Mouse (Mus musculus) heart, embryonic 14.5 days (tissue): ENCODE data around the gene Plekha7. TPM values are rescaled to one million over a fixed set of nuclear protein-coding genes. Genes with fewer than 3 reads are reported as not detected.
A peak's percentile ranks its signal among the peaks of the same experiment; 100 is the strongest.

ENCODE experiments used
- ATAC-seq: fragments of 200-750 bp; cut with Nextera tagmentation; 2 replicates; pipeline ENCODE4 v1.8.0; 2017; ENCODE audit warnings: low read depth, moderate TSS enrichment; ENCODE audit not compliant: insufficient number of reproducible peaks, insufficient read depth, low FRiP score
- H3K27ac ChIP-seq, 2 experiments: fragments of 200-500 bp in 1 of 2; fragments of 300-500 bp in 1 of 2; sonication (generic) in 1 of 2; replicated peaks in 1 of 2; 2 replicates each; pipeline ENCODE4 v1.5.1; 2012 to 2014; ENCODE audit warnings: low read depth in 2 of 2, low read length in 2 of 2, control low read depth in 1 of 2, mild to moderate bottlenecking in 1 of 2, mixed read lengths in 1 of 2; ENCODE audit not compliant: control insufficient read depth in 1 of 2, insufficient read depth in 1 of 2
- H3K27me3 ChIP-seq: fragments of 300-500 bp; sonication (generic); 2 replicates; pipeline ENCODE4 v1.6.1; 2014; ENCODE audit warnings: mild to moderate bottlenecking, low read length, control low read depth; ENCODE audit not compliant: control insufficient read depth, insufficient read depth
- H3K36me3 ChIP-seq: fragments of 300-500 bp; sonication (generic); 2 replicates; pipeline ENCODE4 v1.6.1; 2014; ENCODE audit warnings: mild to moderate bottlenecking, control low read depth, low read length, mixed read lengths; ENCODE audit not compliant: control insufficient read depth, insufficient read depth
- H3K4me1 ChIP-seq, 2 experiments: fragments of 200-500 bp in 1 of 2; fragments of 300-500 bp in 1 of 2; sonication (generic) in 1 of 2; 2 replicates each; pipeline ENCODE4 v1.6.1; 2012 to 2014; ENCODE audit warnings: low read length in 2 of 2, control low read depth in 1 of 2, mixed read lengths in 1 of 2; ENCODE audit not compliant: control insufficient read depth in 2 of 2, insufficient read depth in 2 of 2
- H3K4me2 ChIP-seq: fragments of 300-500 bp; sonication (generic); 2 replicates; pipeline ENCODE4 v1.6.1; 2014; ENCODE audit warnings: mild to moderate bottlenecking, low read length
- H3K4me3 ChIP-seq, 2 experiments: fragments of 200-500 bp in 1 of 2; fragments of 300-500 bp in 1 of 2; sonication (generic) in 1 of 2; 2 replicates each; pipeline ENCODE4 v1.5.1; 2012 to 2014; ENCODE audit warnings: low read length in 2 of 2, mild to moderate bottlenecking in 2 of 2, control low read depth in 1 of 2, low read depth in 1 of 2, moderate library complexity in 1 of 2; ENCODE audit not compliant: control insufficient read depth in 1 of 2, insufficient read depth in 1 of 2
- H3K9ac ChIP-seq: fragments of 300-500 bp; sonication (generic); 2 replicates; pipeline ENCODE4 v1.6.1; 2014; ENCODE audit warnings: mild to moderate bottlenecking, low read length
- H3K9me3 ChIP-seq: fragments of 300-500 bp; sonication (generic); 2 replicates; pipeline ENCODE4 v1.6.1; 2016; ENCODE audit warnings: low read length, control low read depth; ENCODE audit not compliant: control insufficient read depth
- WGBS: fragments of 180-500 bp; shearing (Covaris S2); extraction: QIAGEN DNeasy Blood & Tissue Kit; methylation state at CpG from one replicate; pipeline ENCODE4 v1.1.7; 2014; 5-methylcytosine and 5-hydroxymethylcytosine counted together
- polyA plus RNA-seq: library from polyadenylated mRNA; unstranded; fragments of >200 nt; fragmentation: Nextera tagmentation; extraction: Ambion mirVana; gene quantifications from 2 replicates; pipeline ENCODE4 v1.2.1, GENCODE M21; 2014

The Plekha7 gene
- polyA plus RNA-seq, 1 experiment from 2014 or later: 26.1 TPM

DNA sequence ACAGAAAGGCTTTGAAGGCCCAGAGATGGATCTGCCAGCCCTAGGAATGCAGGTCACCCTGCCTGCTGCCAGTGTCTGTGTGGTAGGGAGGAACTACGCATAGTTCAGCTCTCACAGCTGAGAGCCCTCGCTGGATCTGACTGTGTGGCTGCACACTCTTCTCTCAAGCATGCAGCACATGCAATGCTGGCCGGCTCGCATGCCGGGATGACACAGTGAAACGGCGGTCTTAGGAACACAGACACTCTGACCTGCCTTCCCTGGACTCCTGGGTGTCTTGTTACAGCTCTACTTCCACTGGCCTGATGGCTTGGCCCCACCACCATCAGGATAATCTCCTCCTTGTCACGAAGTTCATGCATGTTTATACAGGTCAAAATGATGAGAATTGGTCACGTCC is 96.3 kb downstream of the Plekha7 start:
- WGBS: 16% methylated on average over 9 of the region's 9 CpGs
- peak overlapping the region; percentile 5; the same call in 1 of the 2 replicates for H3K9ac ChIP-seq
- H3K9me3 ChIP-seq: 0 out of 2 replicates have a peak, but pooled peaks cover 5% of the 10 kb centered on the region
- no peaks in the 10 kb centered on the region for H3K27me3 ChIP-seq
- no peak overlapping the region for H3K4me3 ChIP-seq
- ATAC-seq: no peak
- peaks cover 18 to 26% of the 10 kb centered on the region in 2 experiments for H3K4me1 ChIP-seq
- peaks cover 7% of the 10 kb centered on the region for H3K36me3 ChIP-seq
- H3K27ac ChIP-seq: peak overlapping the region in 1 of 2 experiments; percentile 34; a peak in 1 of 4 replicates
- H3K4me2 ChIP-seq: no peak overlapping the region

DNA sequence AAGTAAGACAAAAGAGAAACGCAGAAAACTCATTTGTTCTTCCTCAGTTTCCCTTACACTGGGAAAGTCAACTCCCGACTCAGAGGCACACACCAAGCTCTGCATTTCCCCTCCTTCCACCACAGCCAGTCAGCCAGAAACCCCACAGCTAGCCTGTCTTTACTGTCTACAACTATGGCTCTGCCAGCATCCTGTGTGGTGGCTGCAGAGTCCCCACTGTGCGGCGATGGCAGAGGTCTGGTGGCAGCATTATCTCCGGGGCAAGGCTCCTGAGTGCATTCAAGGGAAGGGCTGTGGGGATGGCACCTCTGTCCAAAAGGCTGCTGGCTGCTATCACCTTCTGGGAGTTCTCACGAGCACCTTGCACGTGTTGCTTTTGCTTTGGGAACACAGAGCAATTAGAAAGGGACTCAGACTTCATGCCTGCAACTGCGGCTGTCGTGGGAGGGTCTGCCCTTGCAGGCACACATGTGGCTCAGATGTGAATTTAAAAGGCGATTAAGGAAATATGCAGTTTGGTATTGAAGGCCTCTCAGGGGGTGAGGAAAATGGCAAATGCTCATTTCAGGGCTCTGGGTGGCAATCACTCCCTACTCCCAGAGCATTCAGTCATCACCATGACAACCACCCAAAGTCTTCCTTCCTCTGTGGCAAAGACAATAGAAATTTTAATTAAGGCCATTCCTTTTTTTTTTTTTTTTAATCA is 98.1 kb downstream of the Plekha7 start:
- H3K36me3 ChIP-seq: no peaks in the 10 kb centered on the region
- H3K4me1 ChIP-seq: peaks cover 18 to 35% of the 10 kb centered on the region in 2 experiments
- ATAC-seq: no peak
- H3K9ac ChIP-seq: no peak overlapping the region
- 33% methylated on average over 10 of the region's 10 CpGs for WGBS
- H3K27me3 ChIP-seq: no peaks in the 10 kb centered on the region
- no peak overlapping the region for H3K4me2 ChIP-seq
- no peak overlapping the region for H3K4me3 ChIP-seq
- no peak overlapping the region for H3K27ac ChIP-seq
- no peaks in the 10 kb centered on the region for H3K9me3 ChIP-seq

DNA sequence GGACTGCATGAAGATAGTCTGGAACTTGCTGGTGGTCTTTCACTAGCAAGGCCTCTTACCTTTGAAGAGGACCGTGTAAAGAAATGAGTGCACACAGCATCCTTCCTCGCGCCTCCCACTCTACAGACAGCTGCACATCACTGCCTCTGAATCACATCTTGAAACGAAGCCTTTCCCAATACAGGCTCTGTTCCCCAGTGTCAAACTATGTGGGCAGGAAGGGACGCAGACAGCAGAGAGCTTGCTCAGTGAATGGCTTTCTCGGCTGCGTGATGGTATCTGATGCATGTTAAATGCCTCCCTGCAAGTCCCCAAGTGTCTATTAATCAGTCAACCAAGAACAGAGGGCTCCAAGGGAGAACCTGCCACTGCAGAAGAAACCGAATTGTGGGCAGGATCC is 99.3 kb downstream of the Plekha7 start:
- ATAC-seq: no peak
- peaks cover 19 to 35% of the 10 kb centered on the region in 2 experiments for H3K4me1 ChIP-seq
- H3K4me2 ChIP-seq: no peak overlapping the region
- H3K36me3 ChIP-seq: no peaks in the 10 kb centered on the region
- 57% methylated on average over 8 of the region's 8 CpGs for WGBS
- H3K9me3 ChIP-seq: no peaks in the 10 kb centered on the region
- H3K27ac ChIP-seq: no peak overlapping the region
- H3K27me3 ChIP-seq: no peaks in the 10 kb centered on the region
- H3K4me3 ChIP-seq: no peak overlapping the region
- H3K9ac ChIP-seq: no peak overlapping the region

DNA sequence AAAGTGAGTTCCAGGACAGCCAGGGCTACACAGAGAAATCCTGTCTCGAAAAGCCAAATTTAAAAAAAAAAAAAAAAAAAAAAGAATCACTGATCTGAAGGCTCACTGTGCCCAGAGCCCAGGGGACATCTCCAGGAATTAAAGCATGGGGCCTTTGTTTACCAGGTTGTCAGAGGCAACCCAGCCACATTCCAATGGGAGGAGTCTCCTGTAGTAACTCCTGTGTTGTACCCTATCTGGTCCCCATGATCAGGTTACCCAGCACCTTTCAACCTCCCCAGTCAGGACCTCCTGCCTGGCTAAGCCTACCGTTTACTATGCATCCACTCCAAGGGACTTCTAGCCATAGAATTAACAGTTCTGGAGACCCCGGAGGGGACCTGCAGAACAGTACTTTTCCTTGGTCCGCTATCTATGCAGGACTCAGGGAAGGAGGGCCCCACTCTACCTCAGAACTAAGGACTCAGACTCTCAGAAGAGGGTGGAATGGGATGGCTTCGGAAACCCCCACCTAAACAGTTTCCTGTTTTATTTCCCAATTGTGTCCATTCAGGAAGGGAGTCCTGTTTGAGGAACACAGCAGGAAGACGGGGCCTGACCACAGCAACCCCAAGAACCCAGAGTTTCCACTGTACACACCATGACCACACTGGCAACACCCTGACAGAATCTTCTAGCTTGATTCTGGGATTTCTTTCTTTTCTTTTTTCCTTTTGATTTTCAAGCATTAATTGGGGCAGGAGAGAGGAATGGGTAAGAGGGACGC is 101.2 kb downstream of the Plekha7 start:
- ATAC-seq: no peak
- WGBS: 52% methylated on average over 7 of the region's 7 CpGs
- no peaks in the 10 kb centered on the region for H3K36me3 ChIP-seq
- H3K9ac ChIP-seq: no peak overlapping the region
- no peaks in the 10 kb centered on the region for H3K9me3 ChIP-seq
- H3K27ac ChIP-seq: peak overlapping the region in 1 of 2 experiments; percentile 34; a peak in 1 of 4 replicates
- no peak overlapping the region for H3K4me3 ChIP-seq
- H3K27me3 ChIP-seq: no peaks in the 10 kb centered on the region
- H3K4me1 ChIP-seq: peaks cover 24 to 43% of the 10 kb centered on the region in 2 experiments
- no peak overlapping the region for H3K4me2 ChIP-seq

DNA sequence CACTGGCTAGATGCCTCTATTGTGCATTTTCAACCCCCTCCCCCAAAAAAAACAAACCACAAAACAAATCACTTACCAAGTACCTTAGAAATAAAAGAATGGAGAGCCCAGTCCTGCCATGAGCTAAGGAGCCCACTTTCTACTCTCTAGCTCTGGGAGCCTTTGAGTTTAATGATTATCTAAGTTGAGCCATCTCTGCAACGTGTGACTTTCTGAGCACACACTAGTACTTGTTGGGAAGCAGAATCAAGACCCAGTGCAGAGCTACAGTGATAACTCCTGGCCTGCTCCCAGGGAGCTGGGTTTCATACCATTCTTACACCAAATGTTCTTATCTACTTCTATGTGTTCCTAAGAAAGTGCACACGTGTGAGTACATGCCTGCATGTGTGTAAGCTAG is 102.7 kb downstream of the Plekha7 start:
- Histone ChIP-seq H3K4me3 (no peak overlapping the region), H3K9me3 (no peaks in the 10 kb centered on the region), H3K36me3 (no peaks in the 10 kb centered on the region), H3K27ac (no peak overlapping the region), H3K27me3 (no peaks in the 10 kb centered on the region), H3K9ac (no peak overlapping the region), H3K4me2 (no peak overlapping the region), H3K4me1 (peaks cover 26 to 45% of the 10 kb centered on the region in 2 experiments)
- ATAC-seq: no peak
- whole genome bisulfite sequencing: 33% methylated on average over 2 of the region's 2 CpGs

DNA sequence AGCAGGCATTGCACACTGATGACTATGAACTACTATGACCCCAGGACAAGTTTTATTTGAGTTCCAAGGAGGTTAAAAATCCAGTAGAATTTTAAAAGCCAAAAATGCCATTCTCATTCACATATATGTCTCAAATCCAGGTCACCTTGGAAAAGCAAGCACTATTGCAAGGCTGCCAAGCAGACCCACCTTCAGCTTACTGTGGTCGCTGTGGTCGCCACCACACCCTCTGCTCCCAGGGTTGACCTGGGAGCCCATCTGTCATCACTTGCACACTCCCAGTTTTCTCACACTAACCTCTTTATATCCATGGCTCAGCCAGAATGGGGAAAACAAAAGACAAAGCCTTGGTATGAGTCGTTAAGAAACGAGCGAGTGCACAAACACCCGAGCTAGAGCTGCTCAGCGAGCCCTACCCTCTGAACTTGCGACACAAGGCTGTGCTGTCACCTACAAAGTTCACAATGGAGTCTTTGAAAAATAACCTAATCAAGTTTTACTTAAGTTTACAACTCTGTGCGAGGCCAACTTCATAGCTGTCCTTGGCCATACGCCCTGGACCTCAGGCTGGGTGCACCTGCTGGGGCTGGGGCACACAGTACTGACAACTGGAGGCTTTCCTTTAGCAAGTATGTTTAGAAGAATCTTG is 106.0 kb downstream of the Plekha7 start:
- 0 out of 4 replicates have a peak overlapping the region, but pooled peaks of 1 of the 2 experiments have one; percentile 72 for H3K27ac ChIP-seq
- ATAC-seq: no peak

DNA sequence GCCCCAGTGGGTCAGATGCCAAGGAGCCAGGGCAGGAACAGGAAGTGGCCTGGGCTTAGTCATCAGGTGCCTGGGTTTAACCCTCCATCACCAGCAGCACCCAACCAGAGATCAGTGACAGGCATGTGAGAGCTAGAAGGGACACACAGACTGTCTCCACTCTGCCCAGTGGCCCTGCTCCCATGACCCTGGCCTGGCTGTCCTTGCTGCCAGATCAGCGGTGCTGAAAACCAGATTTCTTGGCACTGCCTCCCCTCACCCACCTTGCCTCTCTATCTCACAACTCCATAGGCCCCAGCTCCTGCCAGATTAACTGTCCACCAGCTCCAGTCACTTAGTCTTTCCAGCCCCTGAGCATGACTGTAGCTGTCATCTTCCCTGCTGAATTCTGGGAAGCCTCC is 107.2 kb downstream of the Plekha7 start:
- Histone ChIP-seq H3K9ac (peak overlapping the region; percentile 21; the same call in 1 of the 2 replicates), H3K36me3 (no peaks in the 10 kb centered on the region), H3K4me2 (no peak overlapping the region), H3K27me3 (no peaks in the 10 kb centered on the region), H3K4me1 (peaks cover 42 to 73% of the 10 kb centered on the region in 2 experiments), H3K4me3 (no peak overlapping the region), H3K27ac (peak overlapping the region; percentile 30 to 72), H3K9me3 (no peaks in the 10 kb centered on the region)
- ATAC-seq: no peak; the same call in 1 of the 2 replicates
- WGBS: 26% methylated on average over 1 of the region's 1 CpGs

More for the DNA sequence above, 106.0 kb downstream of the Plekha7 start:
- WGBS: 66% methylated on average over 10 of the region's 10 CpGs
- Histone ChIP-seq H3K36me3 (no peaks in the 10 kb centered on the region), H3K4me3 (no peak overlapping the region), H3K4me1 (peaks cover 34 to 66% of the 10 kb centered on the region in 2 experiments), H3K9me3 (no peaks in the 10 kb centered on the region), H3K9ac (no peak overlapping the region), H3K27me3 (no peaks in the 10 kb centered on the region), H3K4me2 (no peak overlapping the region)
